Mouse (Mus musculus) lung, adult 2 months (tissue): ENCODE data around the gene Tjp2.
A peak's percentile ranks its signal among the peaks of the same experiment; 100 is the strongest.

ENCODE experiments used
- CTCF ChIP-seq: fragments of 200-500 bp; IDR thresholded peaks from 2 replicates; pipeline ENCODE4 v1.5.1; 2011; ENCODE audit warnings: mild to moderate bottlenecking, low read length, control low read depth; ENCODE audit not compliant: insufficient read depth
- POLR2A ChIP-seq: fragments of 200-500 bp; IDR thresholded peaks from 2 replicates; pipeline ENCODE4 v1.6.1; 2011; ENCODE audit warnings: low read depth, mild to moderate bottlenecking, control low read depth, low read length, borderline replicate concordance; ENCODE audit errors: extremely low read depth

DNA sequence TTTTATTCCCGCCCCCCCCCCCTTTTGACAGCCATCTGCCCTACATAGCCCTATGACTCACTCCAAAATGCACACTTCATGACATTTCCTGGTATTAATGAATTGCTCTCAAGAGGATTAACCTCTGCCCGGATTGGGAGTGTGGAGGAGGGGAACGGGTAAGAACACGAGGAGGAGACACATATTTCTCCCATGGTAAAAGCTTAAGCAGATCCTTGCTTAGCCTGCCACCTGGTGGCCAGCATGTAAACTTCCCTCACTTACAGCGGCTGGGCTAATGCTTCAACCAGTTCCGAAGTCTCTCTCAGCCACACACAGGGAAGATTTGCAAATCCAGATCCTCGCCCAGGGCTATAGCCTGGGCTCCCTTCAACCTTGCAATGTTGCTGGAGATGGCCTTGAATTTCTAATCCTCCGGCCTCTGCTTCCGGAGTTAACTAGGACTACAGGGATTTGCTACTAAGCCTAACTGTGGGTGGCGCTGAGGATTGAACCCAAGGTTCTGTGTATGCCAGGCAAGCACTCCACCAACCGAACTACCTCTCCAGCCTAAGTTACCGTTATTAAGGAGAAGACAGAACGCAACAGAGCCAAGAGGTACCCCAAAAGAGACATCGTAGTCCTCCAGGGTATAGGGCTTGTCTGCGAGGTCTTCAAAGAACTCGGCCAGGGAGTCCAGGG lies 47.1 kb upstream of the Tjp2 start:
- peak; percentile 95 for TF ChIP-seq CTCF
- TF ChIP-seq POLR2A: no peak
